Mouse (Mus musculus) 416B (cell line): ENCODE results near the gene Gtf3a.
A peak's percentile ranks its signal among the peaks of the same experiment; 100 is the strongest.
"Not testable (repeated sequence)": the region's sequence is repeated elsewhere in the genome, so short reads cannot be mapped to it uniquely, and the experiment has no call there.

ENCODE experiments used
- DNase-seq: peaks from one replicate; pipeline ENCODE4 v3.0.0; 2011; ENCODE audit warnings: low read depth

Gene Gtf3a

GRCm38 (mm10) chr5:146937541-146938503 is 10.6 kb upstream of the Gtf3a start:
- no peak for DNase-seq

- peak; percentile 53 for DNase-seq
Measured at GRCm38 (mm10) chr5:146939109-146939796, 9.2 kb upstream of the Gtf3a start.

- peak; percentile 70 for DNase-seq
Measured at GRCm38 (mm10) chr5:146940219-146940618, 8.2 kb upstream of the Gtf3a start.

GRCm38 (mm10) chr5:146941939-146942338 is 6.5 kb upstream of the Gtf3a start:
- DNase-seq, result not testable (repeated sequence)

GRCm38 (mm10) chr5:146942965-146943364 is 5.5 kb upstream of the Gtf3a start:
- DNase-seq, result no peak

- no peak for DNase-seq
Measured at GRCm38 (mm10) chr5:146944568-146944967, 3.9 kb upstream of the Gtf3a start.

- no peak for DNase-seq
Measured at GRCm38 (mm10) chr5:146946682-146947081, 1.8 kb upstream of the Gtf3a start.

- no peak for DNase-seq
Measured at GRCm38 (mm10) chr5:146947497-146947896, 960 bp upstream of the Gtf3a start.

GRCm38 (mm10) chr5:146948041-146948507 is 383 bp upstream of the Gtf3a start:
- no peak for DNase-seq

- DNase-seq, result no peak
Measured at GRCm38 (mm10) chr5:146954576-146954975, 6.1 kb downstream of the Gtf3a start.

- DNase-seq, result no peak
Measured at GRCm38 (mm10) chr5:146955651-146956050, 7.2 kb downstream of the Gtf3a start.

- DNase-seq, result no peak
Measured at GRCm38 (mm10) chr5:146956678-146957077, 8.2 kb downstream of the Gtf3a start.

- DNase-seq, result peak; percentile 93
Measured at GRCm38 (mm10) chr5:146963118-146963936, 14.9 kb downstream of the Gtf3a start, which contains the start of gene Mtif3. TSS of gene Mtif3 (minus strand) at chr5:146963800.

- no peak for DNase-seq
Measured at GRCm38 (mm10) chr5:146963937-146964278, 15.5 kb downstream of the Gtf3a start.

GRCm38 (mm10) chr5:146968695-146969393 is 20.4 kb downstream of the Gtf3a start:
- no peak for DNase-seq

GRCm38 (mm10) chr5:146971776-146972561 is 23.5 kb downstream of the Gtf3a start:
- no peak for DNase-seq

- peak; percentile 44 for DNase-seq
Measured at GRCm38 (mm10) chr5:146973353-146973752, 24.9 kb downstream of the Gtf3a start.

GRCm38 (mm10) chr5:146973858-146974780 is 25.7 kb downstream of the Gtf3a start:
- DNase-seq, result peak; percentile 22

GRCm38 (mm10) chr5:146974781-146975123 is 26.3 kb downstream of the Gtf3a start:
- no peak for DNase-seq

- no peak for DNase-seq
Measured at GRCm38 (mm10) chr5:146981376-146981775, 32.9 kb downstream of the Gtf3a start.
